Mouse (Mus musculus) neural tube, embryonic 11.5 days (tissue): Measurements from ENCODE around the gene Jarid2. TPM values are rescaled to one million over a fixed set of nuclear protein-coding genes. Genes with fewer than 3 reads are reported as not detected.

Source experiments
- ATAC-seq: fragments of 200-750 bp; cut with Nextera tagmentation; 2 replicates; pipeline ENCODE4 v1.8.0; 2017; ENCODE audit warnings: moderate number of reproducible peaks, mild to moderate bottlenecking, moderate TSS enrichment, moderate library complexity; ENCODE audit not compliant: insufficient read depth, low FRiP score, low TSS enrichment
- DNase-seq: peaks from one replicate; pipeline ENCODE4 v3.0.0-alpha.2; 2015; ENCODE audit warnings: low spot score
- H3K27ac ChIP-seq: fragments of 300-500 bp; sonication (generic); 2 replicates; pipeline ENCODE4 v1.5.1; 2014; ENCODE audit warnings: low read depth, mild to moderate bottlenecking, low read length
- H3K27me3 ChIP-seq: fragments of 300-500 bp; sonication (generic); 2 replicates; pipeline ENCODE4 v1.6.1; 2014; ENCODE audit warnings: mild to moderate bottlenecking, low read length, mixed read lengths; ENCODE audit not compliant: control insufficient read depth, insufficient read depth
- H3K36me3 ChIP-seq: fragments of 300-500 bp; sonication (generic); 2 replicates; pipeline ENCODE4 v1.6.1; 2014; ENCODE audit warnings: mild to moderate bottlenecking, low read length, moderate library complexity, mixed read lengths; ENCODE audit not compliant: control insufficient read depth, insufficient read depth
- H3K4me1 ChIP-seq: fragments of 300-500 bp; sonication (generic); 2 replicates; pipeline ENCODE4 v1.6.1; 2014; ENCODE audit warnings: low read length, mixed read lengths; ENCODE audit not compliant: control insufficient read depth, insufficient read depth
- H3K4me2 ChIP-seq: fragments of 300-500 bp; sonication (generic); 2 replicates; pipeline ENCODE4 v1.6.1; 2014; ENCODE audit warnings: low read depth, mild to moderate bottlenecking, moderate library complexity
- H3K4me3 ChIP-seq: fragments of 300-500 bp; sonication (generic); 2 replicates; pipeline ENCODE4 v1.5.1; 2014; ENCODE audit warnings: low read depth, low read length
- H3K9ac ChIP-seq: fragments of 300-500 bp; sonication (generic); 2 replicates; pipeline ENCODE4 v1.6.1; 2014; ENCODE audit warnings: mild to moderate bottlenecking, low read length
- H3K9me3 ChIP-seq: fragments of 300-500 bp; sonication (generic); 2 replicates; pipeline ENCODE4 v1.6.1; 2016; ENCODE audit warnings: low read length; ENCODE audit not compliant: control insufficient read depth
- WGBS: fragments of 180-500 bp; shearing (Covaris S2); extraction: QIAGEN DNeasy Blood & Tissue Kit; methylation state at CpG from one replicate; pipeline ENCODE4 v1.1.7; 2014; 5-methylcytosine and 5-hydroxymethylcytosine counted together
- polyA plus RNA-seq: library from polyadenylated mRNA; unstranded; fragments of >200 nt; fragmentation: Nextera tagmentation; extraction: Ambion mirVana; gene quantifications from 2 replicates; pipeline ENCODE4 v1.2.1, GENCODE M21; 2014

Gene Jarid2
- polyA plus RNA-seq, 1 experiment from 2014 or later: 47.9 TPM

GRCm38 (mm10) chr13:44784551-44784950 is 55.3 kb downstream of the Jarid2 start:
- Histone ChIP-seq H3K27me3 (no peaks in the 10 kb centered on the region), H3K36me3 (no peaks in the 10 kb centered on the region), H3K4me3 (no peak overlapping the region), H3K27ac (no peak overlapping the region), H3K9ac (no peak overlapping the region), H3K4me2 (no peak overlapping the region), H3K4me1 (0 out of 2 replicates have a peak, but pooled peaks cover 2% of the 10 kb centered on the region), H3K9me3 (no peaks in the 10 kb centered on the region)
- no peak for DNase-seq
- no peak for ATAC-seq
- WGBS: 82% methylated on average over 1 of the region's 1 CpGs

- Histone ChIP-seq H3K9ac (no peak overlapping the region), H3K4me1 (0 out of 2 replicates have a peak, but pooled peaks cover 2% of the 10 kb centered on the region), H3K36me3 (no peaks in the 10 kb centered on the region), H3K27me3 (no peaks in the 10 kb centered on the region), H3K4me3 (no peak overlapping the region), H3K4me2 (no peak overlapping the region), H3K27ac (no peak overlapping the region), H3K9me3 (no peaks in the 10 kb centered on the region)
- ATAC-seq: no peak
- 31% methylated on average over 4 of the region's 4 CpGs for WGBS
- peak; percentile 38 for DNase-seq
These were observed 57.0 kb downstream of the Jarid2 start for GRCm38 (mm10) chr13:44786291-44786690.

- Histone ChIP-seq H3K4me1 (0 out of 2 replicates have a peak, but pooled peaks cover 2% of the 10 kb centered on the region), H3K27me3 (no peaks in the 10 kb centered on the region), H3K4me2 (no peak overlapping the region), H3K9me3 (no peaks in the 10 kb centered on the region), H3K4me3 (no peak overlapping the region), H3K9ac (no peak overlapping the region), H3K36me3 (no peaks in the 10 kb centered on the region), H3K27ac (no peak overlapping the region)
- no peak for ATAC-seq
- WGBS: 94% methylated on average over 9 of the region's 9 CpGs
- DNase-seq: no peak
These were observed 59.3 kb downstream of the Jarid2 start for GRCm38 (mm10) chr13:44788352-44789125.

- no peak overlapping the region for H3K4me3 ChIP-seq
- 0 out of 2 replicates have a peak, but pooled peaks cover 2% of the 10 kb centered on the region for H3K4me1 ChIP-seq
- no peak overlapping the region for H3K4me2 ChIP-seq
These were observed 60.7 kb downstream of the Jarid2 start for GRCm38 (mm10) chr13:44789982-44790381.

GRCm38 (mm10) chr13:44792361-44792892 is 63.2 kb downstream of the Jarid2 start:
- Histone ChIP-seq H3K36me3 (no peaks in the 10 kb centered on the region), H3K4me3 (no peak overlapping the region), H3K9ac (no peak overlapping the region), H3K4me2 (no peak overlapping the region), H3K27me3 (no peaks in the 10 kb centered on the region), H3K4me1 (peaks cover 9% of the 10 kb centered on the region; the same call in 1 of the 2 replicates), H3K27ac (no peak overlapping the region), H3K9me3 (no peaks in the 10 kb centered on the region)
- ATAC-seq (no peak), DNase-seq (no peak)
- 88% methylated on average over 3 of the region's 3 CpGs for WGBS

More at GRCm38 (mm10) chr13:44789982-44790381, 60.7 kb downstream of the Jarid2 start:
- H3K9me3 ChIP-seq: no peaks in the 10 kb centered on the region
- H3K27me3 ChIP-seq: no peaks in the 10 kb centered on the region
- no peak overlapping the region for H3K9ac ChIP-seq
- H3K27ac ChIP-seq: no peak overlapping the region
- no peaks in the 10 kb centered on the region for H3K36me3 ChIP-seq
- DNase-seq (no peak), ATAC-seq (no peak)
- WGBS: 77% methylated on average over 2 of the region's 2 CpGs

- ATAC-seq (no peak), DNase-seq (no peak)
- no peak overlapping the region for H3K4me2 ChIP-seq
- H3K4me1 ChIP-seq: peaks cover 9% of the 10 kb centered on the region; the same call in 1 of the 2 replicates
- H3K9me3 ChIP-seq: no peaks in the 10 kb centered on the region
- H3K27ac ChIP-seq: no peak overlapping the region
- no peak overlapping the region for H3K4me3 ChIP-seq
- no peaks in the 10 kb centered on the region for H3K36me3 ChIP-seq
- 42% methylated on average over 3 of the region's 3 CpGs for WGBS
- no peaks in the 10 kb centered on the region for H3K27me3 ChIP-seq
- H3K9ac ChIP-seq: no peak overlapping the region
These were observed 66.6 kb downstream of the Jarid2 start for GRCm38 (mm10) chr13:44795891-44796290.

GRCm38 (mm10) chr13:44796775-44797174 is 67.5 kb downstream of the Jarid2 start:
- H3K27ac ChIP-seq: no peak overlapping the region
- H3K36me3 ChIP-seq: no peaks in the 10 kb centered on the region
- no peak overlapping the region for H3K4me2 ChIP-seq
- H3K4me3 ChIP-seq: no peak overlapping the region
- no peak overlapping the region for H3K9ac ChIP-seq
- no peak for ATAC-seq
- no peak for DNase-seq
- H3K9me3 ChIP-seq: no peaks in the 10 kb centered on the region
- peaks cover 9% of the 10 kb centered on the region; the same call in 1 of the 2 replicates for H3K4me1 ChIP-seq
- 86% methylated on average over 2 of the region's 2 CpGs for WGBS
- no peaks in the 10 kb centered on the region for H3K27me3 ChIP-seq

GRCm38 (mm10) chr13:44798280-44798679 is 69.0 kb downstream of the Jarid2 start:
- WGBS: 84% methylated on average over 3 of the region's 3 CpGs
- Histone ChIP-seq H3K36me3 (no peaks in the 10 kb centered on the region), H3K9ac (no peak overlapping the region)

GRCm38 (mm10) chr13:44799166-44799565 is 69.9 kb downstream of the Jarid2 start:
- Histone ChIP-seq H3K4me2 (no peak overlapping the region), H3K27ac (no peak overlapping the region), H3K27me3 (no peaks in the 10 kb centered on the region), H3K4me3 (no peak overlapping the region), H3K9ac (no peak overlapping the region), H3K9me3 (no peaks in the 10 kb centered on the region), H3K36me3 (no peaks in the 10 kb centered on the region), H3K4me1 (peaks cover 9% of the 10 kb centered on the region; the same call in 1 of the 2 replicates)
- ATAC-seq (no peak), DNase-seq (no peak)

More at GRCm38 (mm10) chr13:44798280-44798679, 69.0 kb downstream of the Jarid2 start:
- no peak for DNase-seq
- Histone ChIP-seq H3K4me3 (no peak overlapping the region), H3K9me3 (no peaks in the 10 kb centered on the region), H3K27ac (no peak overlapping the region), H3K27me3 (no peaks in the 10 kb centered on the region), H3K4me1 (peaks cover 9% of the 10 kb centered on the region; the same call in 1 of the 2 replicates), H3K4me2 (no peak overlapping the region)
- no peak for ATAC-seq
